Mouse (Mus musculus): ENCODE measurements around the gene Clec16a. TPM values are rescaled to one million over a fixed set of nuclear protein-coding genes. Genes with fewer than 3 reads are reported as not detected.

The Clec16a gene
- polyA plus RNA-seq, 1 experiment from 2014 or later: 11.3 TPM

GRCm38 (mm10) chr16:10787548-10788058 lies 242.5 kb downstream of the Clec16a start:
- ATAC-seq (no peak), DNase-seq (no peak)
- H3K4me2 ChIP-seq (ENCODE audit: low read depth, low read length): no peak overlapping the region
- peaks cover 8% of the 10 kb centered on the region; the same call in 1 of the 2 replicates for H3K27me3 ChIP-seq (ENCODE audit: insufficient read depth, low read length)
- H3K36me3 ChIP-seq (replicated peaks; ENCODE audit: insufficient read depth, low read length): no peaks in the 10 kb centered on the region
- no peak for TF ChIP-seq EP300 (IDR thresholded peaks at IDR 0.05; ENCODE audit: low read depth)
- TF ChIP-seq CTCF (IDR thresholded peaks at IDR 0.05; ENCODE audit: low read depth): no peak
- H3K4me1 ChIP-seq (ENCODE audit: insufficient read depth): peaks cover 30% of the 10 kb centered on the region
- no peak overlapping the region for H3K9ac ChIP-seq (replicated peaks)
- H3K4me3 ChIP-seq (ENCODE audit: low read depth, low read length): no peak overlapping the region
- WGBS (ENCODE audit: insufficient replicate concordance): 74% methylated on average over 7 of the region's 7 CpGs
- H3K27ac ChIP-seq (ENCODE audit: low read depth): no peak overlapping the region
- H3K9me3 ChIP-seq (ENCODE audit: low read length): no peaks in the 10 kb centered on the region

- Histone ChIP-seq H3K4me1 (ENCODE audit: insufficient read depth) (peaks cover 26% of the 10 kb centered on the region), H3K9me3 (ENCODE audit: low read length) (no peaks in the 10 kb centered on the region), H3K27ac (ENCODE audit: low read depth) (no peak within 1 kb of the TSS), H3K36me3 (replicated peaks; ENCODE audit: insufficient read depth, low read length) (no peaks in the 10 kb centered on the region), H3K27me3 (ENCODE audit: insufficient read depth, low read length) (peaks cover 8% of the 10 kb centered on the region; the same call in 1 of the 2 replicates), H3K4me3 (ENCODE audit: low read depth, low read length) (no peak within 1 kb of the TSS), H3K9ac (replicated peaks) (no peak within 1 kb of the TSS), H3K4me2 (ENCODE audit: low read depth, low read length) (no peak within 1 kb of the TSS)
- DNase-seq: no peak
- no peak for ATAC-seq
- WGBS (ENCODE audit: insufficient replicate concordance): 58% methylated on average over 16 of the region's 16 CpGs
- TF ChIP-seq EP300 (IDR thresholded peaks at IDR 0.05; ENCODE audit: low read depth) (no peak), CTCF (IDR thresholded peaks at IDR 0.05; ENCODE audit: low read depth) (no peak)
Observed at GRCm38 (mm10) chr16:10788271-10788670, 243.1 kb downstream of the Clec16a start, which contains the start of gene Tnp2. Tnp2 (minus strand) TSS chr16:10788660.

GRCm38 (mm10) chr16:10788866-10789265 lies 243.7 kb downstream of the Clec16a start:
- Histone ChIP-seq H3K36me3 (replicated peaks; ENCODE audit: insufficient read depth, low read length) (no peaks in the 10 kb centered on the region), H3K9me3 (ENCODE audit: low read length) (no peaks in the 10 kb centered on the region), H3K27me3 (ENCODE audit: insufficient read depth, low read length) (peaks cover 8% of the 10 kb centered on the region; the same call in 1 of the 2 replicates), H3K4me3 (ENCODE audit: low read depth, low read length) (no peak overlapping the region), H3K27ac (ENCODE audit: low read depth) (no peak overlapping the region), H3K4me1 (ENCODE audit: insufficient read depth) (peaks cover 20% of the 10 kb centered on the region), H3K9ac (replicated peaks) (no peak overlapping the region), H3K4me2 (ENCODE audit: low read depth, low read length) (no peak overlapping the region)
- no peak for DNase-seq
- ATAC-seq: no peak
- WGBS (ENCODE audit: insufficient replicate concordance): 69% methylated on average over 4 of the region's 4 CpGs
- TF ChIP-seq CTCF (IDR thresholded peaks at IDR 0.05; ENCODE audit: low read depth): no peak
- TF ChIP-seq EP300 (IDR thresholded peaks at IDR 0.05; ENCODE audit: low read depth): no peak

- no peak for ATAC-seq
- 77% methylated on average over 9 of the region's 9 CpGs for WGBS (ENCODE audit: insufficient replicate concordance)
- TF ChIP-seq EP300 (IDR thresholded peaks at IDR 0.05; ENCODE audit: low read depth): no peak
- TF ChIP-seq CTCF (IDR thresholded peaks at IDR 0.05; ENCODE audit: low read depth): no peak
Observed at GRCm38 (mm10) chr16:10790702-10791101, 245.6 kb downstream of the Clec16a start, which contains the start of gene Prm3. Prm3 (minus strand) TSS chr16:10790914.

More at GRCm38 (mm10) chr16:10790702-10791101, 245.6 kb downstream of the Clec16a start, which contains the start of gene Prm3:
- Histone ChIP-seq H3K27me3 (ENCODE audit: insufficient read depth, low read length) (peaks cover under 1% of the 10 kb centered on the region; the same call in 1 of the 2 replicates), H3K4me1 (ENCODE audit: insufficient read depth) (peaks cover 9% of the 10 kb centered on the region), H3K4me2 (ENCODE audit: low read depth, low read length) (no peak within 1 kb of the TSS), H3K9ac (replicated peaks) (no peak within 1 kb of the TSS), H3K9me3 (ENCODE audit: low read length) (no peaks in the 10 kb centered on the region), H3K36me3 (replicated peaks; ENCODE audit: insufficient read depth, low read length) (no peaks in the 10 kb centered on the region), H3K4me3 (ENCODE audit: low read depth, low read length) (no peak within 1 kb of the TSS), H3K27ac (ENCODE audit: low read depth) (no peak within 1 kb of the TSS)
- DNase-seq: no peak

Other genes with a start within 250 kb of the Clec16a start
- gene Emp2, start 231.4 kb upstream of the Clec16a start, polyA plus RNA-seq (2015; fragmentation: Nextera tagmentation; extraction: Ambion mirVana): 1.2 and 1.5 TPM in 2 replicates
- gene Tekt5, start 149.8 kb upstream of the Clec16a start, polyA plus RNA-seq (2015; fragmentation: Nextera tagmentation; extraction: Ambion mirVana): 0.07 TPM in 1 of 2 replicates, not detected in the other
- gene Nubp1, start 133.4 kb upstream of the Clec16a start, polyA plus RNA-seq (2015; fragmentation: Nextera tagmentation; extraction: Ambion mirVana): 24.3 and 25.8 TPM in 2 replicates
- 0.20 and 0.21 TPM in 2 replicates for gene Tvp23a, start 98.0 kb upstream of the Clec16a start, polyA plus RNA-seq (2015; fragmentation: Nextera tagmentation; extraction: Ambion mirVana)
- gene Ciita, start 65.3 kb upstream of the Clec16a start, polyA plus RNA-seq (2015; fragmentation: Nextera tagmentation; extraction: Ambion mirVana): 0.21 and 0.31 TPM in 2 replicates
- gene Dexi, start 2.3 kb upstream of the Clec16a start, polyA plus RNA-seq (2015; fragmentation: Nextera tagmentation; extraction: Ambion mirVana): 2.8 and 4.4 TPM in 2 replicates
- gene Socs1, start 240.2 kb downstream of the Clec16a start, polyA plus RNA-seq (2015; fragmentation: Nextera tagmentation; extraction: Ambion mirVana): 1.6 TPM in 2 replicates
- not detected in 2 replicates for gene Tnp2, start 243.3 kb downstream of the Clec16a start, polyA plus RNA-seq (2015; fragmentation: Nextera tagmentation; extraction: Ambion mirVana)
- gene Prm3, start 245.6 kb downstream of the Clec16a start, polyA plus RNA-seq (2015; fragmentation: Nextera tagmentation; extraction: Ambion mirVana): not detected in 2 replicates